Mouse (Mus musculus) midbrain, embryonic 13.5 days (tissue): ENCODE data around the gene Tarbp2. TPM values are rescaled to one million over a fixed set of nuclear protein-coding genes. Genes with fewer than 3 reads are reported as not detected.

Experiments
- ATAC-seq: fragments of 200-750 bp; cut with Nextera tagmentation; 2 replicates; pipeline ENCODE4 v1.8.0; 2017; ENCODE audit warnings: mild to moderate bottlenecking, moderate TSS enrichment, moderate library complexity
- H3K27ac ChIP-seq: fragments of 300-500 bp; sonication (generic); 2 replicates; pipeline ENCODE4 v1.5.1; 2015; ENCODE audit warnings: inconsistent platforms, mild to moderate bottlenecking, moderate library complexity
- H3K27me3 ChIP-seq: fragments of 300-500 bp; sonication (generic); 2 replicates; pipeline ENCODE4 v1.6.1; 2015; ENCODE audit warnings: mild to moderate bottlenecking, inconsistent platforms
- H3K36me3 ChIP-seq: fragments of 300-500 bp; sonication (generic); 2 replicates; pipeline ENCODE4 v1.6.1; 2015; ENCODE audit warnings: mild to moderate bottlenecking, inconsistent platforms
- H3K4me1 ChIP-seq: fragments of 300-500 bp; sonication (generic); replicated peaks from 2 replicates; pipeline ENCODE4 v1.6.1; 2015; ENCODE audit warnings: inconsistent platforms
- H3K4me2 ChIP-seq: fragments of 300-500 bp; sonication (generic); replicated peaks from 2 replicates; pipeline ENCODE4 v1.6.1; 2015; ENCODE audit warnings: moderate library complexity, mild to moderate bottlenecking, inconsistent platforms
- H3K4me3 ChIP-seq: fragments of 300-500 bp; sonication (generic); replicated peaks from 2 replicates; pipeline ENCODE4 v1.5.1; 2015; ENCODE audit warnings: mild to moderate bottlenecking, inconsistent platforms
- H3K9ac ChIP-seq: fragments of 300-500 bp; sonication (generic); replicated peaks from 2 replicates; pipeline ENCODE4 v1.6.1; 2015; ENCODE audit warnings: mild to moderate bottlenecking, inconsistent platforms
- H3K9me3 ChIP-seq: fragments of 300-500 bp; sonication (generic); 2 replicates; pipeline ENCODE4 v1.6.1; 2016; ENCODE audit warnings: mild to moderate bottlenecking, inconsistent platforms
- WGBS: fragments of 180-500 bp; shearing (Covaris S2); methylation state at CpG from one replicate; pipeline ENCODE4 v1.1.7; 2015; 5-methylcytosine and 5-hydroxymethylcytosine counted together
- polyA plus RNA-seq: library from polyadenylated mRNA; unstranded; fragments of >200 nt; fragmentation: Nextera tagmentation; extraction: Ambion mirVana; gene quantifications from 2 replicates; pipeline ENCODE4 v1.2.1, GENCODE M21; 2015

The Tarbp2 gene
- 98.2 and 101 TPM in 2 replicates for polyA plus RNA-seq

- peak within 1 kb of the TSS; percentile 69 for H3K4me3 ChIP-seq
- ATAC-seq: peak; percentile 92
- peaks cover 50% of the 10 kb centered on the region for H3K4me1 ChIP-seq
- under 1% methylated on average over 60 of the region's 60 CpGs for WGBS
- H3K9ac ChIP-seq: peak within 1 kb of the TSS; percentile 87
- peak within 1 kb of the TSS; percentile 79 for H3K4me2 ChIP-seq
- peak within 1 kb of the TSS; percentile 99 for H3K27ac ChIP-seq
- no peaks in the 10 kb centered on the region for H3K9me3 ChIP-seq
- peaks cover 26% of the 10 kb centered on the region for H3K36me3 ChIP-seq
- H3K27me3 ChIP-seq: no peaks in the 10 kb centered on the region
Observed at GRCm38 (mm10) chr15:102517976-102518858, at the start of gene Tarbp2. Gene Tarbp2 (plus strand): TSS chr15:102518192.

GRCm38 (mm10) chr15:102468675-102469370 is 49.2 kb upstream of the Tarbp2 start:
- Histone ChIP-seq H3K4me1 (peaks cover 21% of the 10 kb centered on the region), H3K4me3 (no peak overlapping the region), H3K4me2 (no peak overlapping the region), H3K9me3 (no peaks in the 10 kb centered on the region), H3K27me3 (no peaks in the 10 kb centered on the region), H3K9ac (no peak overlapping the region), H3K36me3 (peaks cover 3% of the 10 kb centered on the region; the same call in 1 of the 2 replicates), H3K27ac (no peak overlapping the region)
- WGBS: 94% methylated on average over 9 of the region's 9 CpGs
- ATAC-seq: no peak

- under 1% methylated on average over 29 of the region's 40 CpGs for WGBS
- Histone ChIP-seq H3K9me3 (no peaks in the 10 kb centered on the region), H3K4me3 (peak within 1 kb of the TSS; percentile 85), H3K27me3 (no peaks in the 10 kb centered on the region), H3K9ac (peak within 1 kb of the TSS; percentile 92), H3K4me1 (peaks cover 21% of the 10 kb centered on the region), H3K27ac (peak within 1 kb of the TSS; percentile 97), H3K4me2 (peak within 1 kb of the TSS; percentile 71), H3K36me3 (peaks cover 16% of the 10 kb centered on the region)
- ATAC-seq: peak; percentile 100
Observed at GRCm38 (mm10) chr15:102470183-102470604, 47.8 kb upstream of the Tarbp2 start, which contains the start of gene Pcbp2. Gene Pcbp2 (plus strand): TSS chr15:102470539.

DNA sequence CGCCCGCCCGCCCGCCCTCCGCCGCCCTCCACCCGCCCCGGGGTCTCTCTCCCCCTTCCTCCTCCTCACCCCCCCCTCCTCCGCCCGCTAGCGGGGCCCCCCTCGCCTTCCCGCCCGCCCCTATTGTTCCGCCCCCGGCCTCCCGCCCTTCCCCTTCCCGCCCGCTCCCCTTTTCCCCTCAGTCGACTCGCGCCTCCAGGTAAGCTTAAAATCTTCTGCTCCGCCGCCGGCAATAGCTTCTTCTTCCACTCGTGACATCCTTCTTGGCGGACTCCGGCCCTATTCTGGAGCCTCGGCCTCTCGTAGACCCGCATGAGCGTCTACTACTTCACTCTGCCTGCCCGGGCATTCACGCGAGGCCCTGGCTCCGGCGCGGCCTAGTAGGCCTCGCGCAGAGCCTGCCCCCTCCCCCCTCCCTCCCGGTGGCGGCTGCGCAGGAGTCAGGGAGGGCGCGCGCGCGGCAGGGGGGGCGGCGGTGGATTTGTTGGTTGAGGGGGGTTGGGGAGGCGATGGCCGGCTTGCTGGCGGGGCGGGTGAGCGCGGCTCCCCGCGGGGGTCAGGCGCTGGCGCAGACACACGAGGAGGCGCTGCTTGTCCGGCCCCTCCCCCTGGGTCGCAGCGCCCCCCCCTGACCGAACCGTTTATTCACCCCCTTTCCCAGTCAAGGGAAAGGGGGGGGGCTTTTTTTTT is 47.2 kb upstream of the Tarbp2 start:
- Histone ChIP-seq H3K4me1 (peaks cover 21% of the 10 kb centered on the region), H3K9me3 (no peaks in the 10 kb centered on the region), H3K27me3 (no peaks in the 10 kb centered on the region), H3K36me3 (peaks cover 22% of the 10 kb centered on the region), H3K27ac (peak overlapping the region; percentile 97), H3K4me2 (peak overlapping the region; percentile 71), H3K9ac (peak overlapping the region; percentile 92), H3K4me3 (peak overlapping the region; percentile 85)
- under 1% methylated on average over 36 of the region's 67 CpGs for WGBS
- ATAC-seq: peak; percentile 71

- H3K36me3 ChIP-seq: peaks cover 27% of the 10 kb centered on the region
- WGBS: under 1% methylated on average over 10 of the region's 10 CpGs
- H3K9ac ChIP-seq: peak overlapping the region; percentile 92
- peak overlapping the region; percentile 97 for H3K27ac ChIP-seq
- no peaks in the 10 kb centered on the region for H3K27me3 ChIP-seq
- no peak for ATAC-seq
- peak overlapping the region; percentile 85 for H3K4me3 ChIP-seq
- H3K4me2 ChIP-seq: peak overlapping the region; percentile 71
- H3K4me1 ChIP-seq: peaks cover 21% of the 10 kb centered on the region
- no peaks in the 10 kb centered on the region for H3K9me3 ChIP-seq
Observed at GRCm38 (mm10) chr15:102471295-102471645, 46.7 kb upstream of the Tarbp2 start.

- Histone ChIP-seq H3K4me3 (peak overlapping the region; percentile 85), H3K27me3 (no peaks in the 10 kb centered on the region), H3K9me3 (no peaks in the 10 kb centered on the region), H3K9ac (peak overlapping the region; percentile 92), H3K4me1 (peaks cover 21% of the 10 kb centered on the region), H3K36me3 (peaks cover 30% of the 10 kb centered on the region), H3K4me2 (peak overlapping the region; percentile 71), H3K27ac (no peak overlapping the region)
- no peak for ATAC-seq
Observed at GRCm38 (mm10) chr15:102471727-102472126, 46.3 kb upstream of the Tarbp2 start.

DNA sequence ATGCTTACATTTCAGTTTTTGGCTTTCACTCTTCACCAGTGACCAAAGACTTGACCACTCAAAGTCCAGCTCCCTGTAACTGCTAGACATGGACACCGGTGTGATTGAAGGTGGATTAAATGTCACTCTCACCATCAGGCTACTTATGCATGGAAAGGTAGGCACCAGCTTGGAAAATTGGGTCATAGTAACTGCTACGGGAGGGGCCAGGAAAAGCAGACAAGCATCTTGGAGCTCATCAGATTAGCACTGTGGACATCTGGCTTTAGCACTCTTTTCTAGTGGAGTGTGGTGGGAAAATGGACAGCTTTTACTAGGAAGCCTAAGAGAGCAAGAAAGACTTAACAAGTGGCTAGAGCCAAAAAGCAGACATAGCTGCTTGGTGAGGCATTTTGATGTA is 44.7 kb upstream of the Tarbp2 start:
- peaks cover 44% of the 10 kb centered on the region for H3K36me3 ChIP-seq
- H3K4me1 ChIP-seq: peaks cover 21% of the 10 kb centered on the region
- no peak overlapping the region for H3K9ac ChIP-seq
- ATAC-seq: no peak
- H3K9me3 ChIP-seq: no peaks in the 10 kb centered on the region
- H3K27me3 ChIP-seq: no peaks in the 10 kb centered on the region
- no peak overlapping the region for H3K4me3 ChIP-seq
- peak overlapping the region; percentile 17; the same call in 1 of the 2 replicates for H3K4me2 ChIP-seq
- no peak overlapping the region for H3K27ac ChIP-seq
- 58% methylated on average over 2 of the region's 2 CpGs for WGBS

DNA sequence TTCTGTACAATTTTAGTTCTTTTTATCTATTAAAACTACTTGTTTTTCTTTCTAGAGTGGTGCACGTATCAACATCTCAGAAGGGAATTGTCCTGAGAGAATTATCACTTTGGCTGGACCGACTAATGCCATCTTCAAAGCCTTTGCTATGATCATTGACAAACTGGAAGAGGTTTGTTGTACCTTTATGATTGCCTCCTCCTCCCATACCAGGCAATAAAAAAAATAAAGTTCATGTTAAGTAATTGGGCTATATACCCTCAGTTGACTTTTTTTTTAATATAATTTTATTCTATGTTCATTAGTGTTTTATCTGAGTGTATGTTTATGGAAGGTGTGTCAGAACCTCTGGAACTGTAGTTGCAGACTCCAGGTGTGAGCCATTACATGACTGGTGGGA is 43.5 kb upstream of the Tarbp2 start:
- H3K4me1 ChIP-seq: peaks cover 21% of the 10 kb centered on the region
- H3K4me3 ChIP-seq: no peak overlapping the region
- H3K9ac ChIP-seq: no peak overlapping the region
- no peak for ATAC-seq
- no peaks in the 10 kb centered on the region for H3K27me3 ChIP-seq
- H3K9me3 ChIP-seq: no peaks in the 10 kb centered on the region
- no peak overlapping the region for H3K4me2 ChIP-seq
- H3K36me3 ChIP-seq: peaks cover 53% of the 10 kb centered on the region
- H3K27ac ChIP-seq: no peak overlapping the region
- WGBS: 91% methylated on average over 2 of the region's 2 CpGs

DNA sequence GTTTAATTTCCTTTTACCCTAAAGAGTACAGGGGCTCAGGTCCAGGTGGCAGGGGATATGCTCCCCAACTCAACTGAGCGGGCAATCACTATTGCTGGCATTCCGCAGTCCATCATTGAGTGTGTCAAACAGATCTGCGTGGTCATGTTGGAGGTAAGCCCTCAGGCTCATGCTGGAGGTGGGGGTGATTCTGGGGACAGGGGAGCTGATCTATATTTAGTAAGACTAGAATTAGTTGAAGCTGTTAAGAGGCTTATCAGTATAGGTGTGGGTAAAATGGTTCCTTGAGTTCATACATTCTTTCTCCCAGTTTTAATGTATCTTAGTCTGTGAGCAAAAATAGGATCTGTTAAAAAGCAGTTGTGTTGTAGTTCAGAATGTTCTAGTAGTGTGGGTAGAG is 34.9 kb upstream of the Tarbp2 start:
- ATAC-seq: no peak
- Histone ChIP-seq H3K9me3 (no peaks in the 10 kb centered on the region), H3K4me3 (no peak overlapping the region), H3K9ac (no peak overlapping the region), H3K36me3 (peaks cover 79% of the 10 kb centered on the region), H3K4me2 (no peak overlapping the region), H3K27ac (no peak overlapping the region), H3K27me3 (no peaks in the 10 kb centered on the region), H3K4me1 (no peaks in the 10 kb centered on the region)
- WGBS: 87% methylated on average over 3 of the region's 3 CpGs

GRCm38 (mm10) chr15:102485853-102486252 is 32.1 kb upstream of the Tarbp2 start:
- H3K27me3 ChIP-seq: no peaks in the 10 kb centered on the region
- H3K27ac ChIP-seq: no peak overlapping the region
- no peak overlapping the region for H3K9ac ChIP-seq
- no peak for ATAC-seq
- WGBS: 94% methylated on average over 12 of the region's 12 CpGs
- no peak overlapping the region for H3K4me3 ChIP-seq
- H3K4me1 ChIP-seq: no peaks in the 10 kb centered on the region
- peaks cover 81% of the 10 kb centered on the region for H3K36me3 ChIP-seq
- no peaks in the 10 kb centered on the region for H3K9me3 ChIP-seq
- H3K4me2 ChIP-seq: no peak overlapping the region

- Histone ChIP-seq H3K4me3 (no peak overlapping the region), H3K4me1 (no peaks in the 10 kb centered on the region), H3K27me3 (no peaks in the 10 kb centered on the region), H3K4me2 (no peak overlapping the region), H3K27ac (no peak overlapping the region), H3K9me3 (no peaks in the 10 kb centered on the region), H3K9ac (no peak overlapping the region), H3K36me3 (peaks cover 76% of the 10 kb centered on the region)
- WGBS: 94% methylated on average over 1 of the region's 1 CpGs
- ATAC-seq: no peak
Observed at GRCm38 (mm10) chr15:102487664-102488063, 30.3 kb upstream of the Tarbp2 start.

DNA sequence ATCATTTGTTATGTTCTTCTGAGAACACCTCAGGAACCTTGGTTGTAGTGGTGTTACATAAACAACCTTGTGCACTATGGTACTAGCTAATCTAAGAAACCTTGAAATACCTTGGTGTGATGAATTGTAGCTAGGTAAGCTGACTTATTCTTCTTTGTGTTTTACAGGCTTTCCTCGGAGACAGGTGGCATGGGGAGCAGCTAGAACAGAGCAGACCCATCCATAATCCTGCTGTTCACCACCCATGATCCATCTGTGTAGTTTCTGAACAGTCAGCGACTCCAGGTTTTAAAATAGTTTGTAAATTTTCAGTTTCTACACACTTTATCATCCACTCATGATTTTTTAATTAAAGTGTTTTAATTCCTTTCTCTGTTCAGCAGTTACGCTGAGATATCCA is 19.7 kb upstream of the Tarbp2 start:
- Histone ChIP-seq H3K4me3 (no peak overlapping the region), H3K36me3 (peaks cover 93% of the 10 kb centered on the region), H3K4me2 (no peak overlapping the region), H3K4me1 (no peaks in the 10 kb centered on the region), H3K27ac (no peak overlapping the region), H3K9ac (no peak overlapping the region), H3K9me3 (no peaks in the 10 kb centered on the region), H3K27me3 (no peaks in the 10 kb centered on the region)
- ATAC-seq: no peak
- 90% methylated on average over 3 of the region's 3 CpGs for WGBS
